Mouse (Mus musculus): Measurements from ENCODE around the gene Rapgef1.

GRCm38 (mm10) chr2:29679710-29680584 lies 60.4 kb downstream of the Rapgef1 start:
- TF ChIP-seq CTCF (IDR thresholded peaks at IDR 0.05; ENCODE audit: extremely low read depth, insufficient read depth, insufficient read length, insufficient replicate concordance) = no peak
- TF ChIP-seq POLR2A (IDR thresholded peaks at IDR 0.05; ENCODE audit: low read depth, low read length) = no peak

All from spleen, adult 2 months (tissue).